Mouse (Mus musculus) intestine, embryonic 15.5 days (tissue): Measurements from ENCODE around the gene Tnfaip2. TPM values are rescaled to one million over a fixed set of nuclear protein-coding genes. Genes with fewer than 3 reads are reported as not detected.

ENCODE experiments used
- ATAC-seq: fragments of 200-750 bp; cut with Nextera tagmentation; 2 replicates; pipeline ENCODE4 v1.8.0; 2017; ENCODE audit warnings: moderate TSS enrichment, moderate library complexity
- H3K27ac ChIP-seq: fragments of 300-500 bp; sonication (generic); 2 replicates; pipeline ENCODE4 v1.5.1; 2015; ENCODE audit warnings: mild to moderate bottlenecking, inconsistent platforms
- H3K27me3 ChIP-seq: fragments of 300-500 bp; sonication (generic); replicated peaks from 2 replicates; pipeline ENCODE4 v1.6.1; 2015; ENCODE audit warnings: inconsistent platforms
- H3K36me3 ChIP-seq: fragments of 300-500 bp; sonication (generic); 2 replicates; pipeline ENCODE4 v1.6.1; 2015; ENCODE audit warnings: inconsistent platforms
- H3K4me1 ChIP-seq: fragments of 300-500 bp; sonication (generic); replicated peaks from 2 replicates; pipeline ENCODE4 v1.6.1; 2015; ENCODE audit warnings: inconsistent platforms
- H3K4me2 ChIP-seq: fragments of 300-500 bp; sonication (generic); replicated peaks from 2 replicates; pipeline ENCODE4 v1.6.1; 2015; ENCODE audit warnings: mild to moderate bottlenecking, inconsistent platforms
- H3K4me3 ChIP-seq: fragments of 300-500 bp; sonication (generic); replicated peaks from 2 replicates; pipeline ENCODE4 v1.5.1; 2015; ENCODE audit warnings: inconsistent platforms
- H3K9ac ChIP-seq: fragments of 300-500 bp; sonication (generic); 2 replicates; pipeline ENCODE4 v1.6.1; 2015; ENCODE audit warnings: inconsistent platforms
- H3K9me3 ChIP-seq: fragments of 300-500 bp; sonication (generic); 2 replicates; pipeline ENCODE4 v1.6.1; 2016; ENCODE audit warnings: inconsistent platforms
- WGBS: fragments of 180-500 bp; shearing (Covaris S2); methylation state at CpG from one replicate; pipeline ENCODE4 v1.1.7; 2015; 5-methylcytosine and 5-hydroxymethylcytosine counted together
- polyA plus RNA-seq: library from polyadenylated mRNA; unstranded; fragments of >200 nt; fragmentation: Nextera tagmentation; extraction: Ambion mirVana; gene quantifications from 2 replicates; pipeline ENCODE4 v1.2.1, GENCODE M21; 2015

Gene Tnfaip2
- polyA plus RNA-seq, 1 experiment from 2014 or later, result 5.7 TPM

GRCm38 (mm10) chr12:111471721-111472120 is 29.5 kb downstream of the Tnfaip2 start:
- Histone ChIP-seq H3K4me3 (no peak overlapping the region), H3K27ac (no peak overlapping the region), H3K27me3 (no peaks in the 10 kb centered on the region), H3K4me2 (no peak overlapping the region), H3K36me3 (no peaks in the 10 kb centered on the region), H3K9me3 (no peaks in the 10 kb centered on the region), H3K4me1 (peaks cover 11% of the 10 kb centered on the region; the same call in 1 of the 2 replicates), H3K9ac (no peak overlapping the region)
- 69% methylated on average over 3 of the region's 3 CpGs for WGBS
- no peak for ATAC-seq

- Histone ChIP-seq H3K36me3 (no peaks in the 10 kb centered on the region), H3K4me1 (peaks cover 11% of the 10 kb centered on the region; the same call in 1 of the 2 replicates), H3K4me3 (no peak overlapping the region), H3K9me3 (no peaks in the 10 kb centered on the region), H3K27ac (no peak overlapping the region), H3K4me2 (no peak overlapping the region), H3K9ac (no peak overlapping the region), H3K27me3 (no peaks in the 10 kb centered on the region)
- WGBS, result 74% methylated on average over 5 of the region's 5 CpGs
- ATAC-seq, result no peak
Observed at GRCm38 (mm10) chr12:111472886-111473285, 30.6 kb downstream of the Tnfaip2 start.

- WGBS, result 94% methylated on average over 3 of the region's 3 CpGs
- Histone ChIP-seq H3K27ac (no peak overlapping the region), H3K4me2 (no peak overlapping the region), H3K36me3 (no peaks in the 10 kb centered on the region), H3K27me3 (no peaks in the 10 kb centered on the region), H3K4me1 (peaks cover 10% of the 10 kb centered on the region; the same call in 1 of the 2 replicates), H3K9me3 (no peaks in the 10 kb centered on the region), H3K4me3 (no peak overlapping the region), H3K9ac (no peak overlapping the region)
- no peak for ATAC-seq
Observed at GRCm38 (mm10) chr12:111474384-111474783, 32.1 kb downstream of the Tnfaip2 start.

- no peaks in the 10 kb centered on the region for H3K27me3 ChIP-seq
- H3K27ac ChIP-seq, result no peak overlapping the region
- no peak overlapping the region for H3K4me3 ChIP-seq
- no peaks in the 10 kb centered on the region for H3K36me3 ChIP-seq
- H3K9me3 ChIP-seq, result no peaks in the 10 kb centered on the region
- peaks cover 9% of the 10 kb centered on the region; the same call in 1 of the 2 replicates for H3K4me1 ChIP-seq
- ATAC-seq, result no peak
- no peak overlapping the region for H3K9ac ChIP-seq
- 45% methylated on average over 8 of the region's 8 CpGs for WGBS
- no peak overlapping the region for H3K4me2 ChIP-seq
Observed at GRCm38 (mm10) chr12:111474893-111475643, 32.8 kb downstream of the Tnfaip2 start.

- Histone ChIP-seq H3K4me2 (no peak overlapping the region), H3K36me3 (no peaks in the 10 kb centered on the region), H3K27me3 (no peaks in the 10 kb centered on the region), H3K9ac (no peak overlapping the region), H3K9me3 (no peaks in the 10 kb centered on the region), H3K4me3 (no peak overlapping the region), H3K27ac (no peak overlapping the region), H3K4me1 (peaks cover 9% of the 10 kb centered on the region; the same call in 1 of the 2 replicates)
- ATAC-seq, result no peak
- 55% methylated on average over 5 of the region's 5 CpGs for WGBS
Observed at GRCm38 (mm10) chr12:111478924-111479323, 36.7 kb downstream of the Tnfaip2 start.

- WGBS, result 76% methylated on average over 2 of the region's 2 CpGs
- no peaks in the 10 kb centered on the region for H3K9me3 ChIP-seq
Observed at GRCm38 (mm10) chr12:111479917-111480316, 37.6 kb downstream of the Tnfaip2 start.

GRCm38 (mm10) chr12:111485046-111485651 is 42.9 kb downstream of the Tnfaip2 start:
- H3K27me3 ChIP-seq, result peaks cover 31% of the 10 kb centered on the region
- WGBS, result 1% methylated on average over 63 of the region's 63 CpGs
- no peaks in the 10 kb centered on the region for H3K9me3 ChIP-seq
- H3K9ac ChIP-seq, result peak overlapping the region; percentile 60
- peak overlapping the region; percentile 56 for H3K4me3 ChIP-seq
- peaks cover 13% of the 10 kb centered on the region for H3K4me1 ChIP-seq
- peak overlapping the region; percentile 80 for H3K27ac ChIP-seq
- peak; percentile 57 for ATAC-seq
- H3K4me2 ChIP-seq, result peak overlapping the region; percentile 93
- no peaks in the 10 kb centered on the region for H3K36me3 ChIP-seq

More at GRCm38 (mm10) chr12:111479917-111480316, 37.6 kb downstream of the Tnfaip2 start:
- Histone ChIP-seq H3K9ac (no peak overlapping the region), H3K4me3 (no peak overlapping the region), H3K27me3 (peaks cover 6% of the 10 kb centered on the region; the same call in 1 of the 2 replicates), H3K4me1 (peaks cover 7% of the 10 kb centered on the region), H3K27ac (no peak overlapping the region), H3K4me2 (no peak overlapping the region), H3K36me3 (no peaks in the 10 kb centered on the region)
- ATAC-seq, result no peak

GRCm38 (mm10) chr12:111485652-111486306 is 43.5 kb downstream of the Tnfaip2 start, which contains the start of gene Gm266:
Gm266 (minus strand) TSS chr12:111485823.
- peaks cover 13% of the 10 kb centered on the region for H3K4me1 ChIP-seq

GRCm38 (mm10) chr12:111486455-111486854 is 44.2 kb downstream of the Tnfaip2 start:
- Histone ChIP-seq H3K9me3 (no peaks in the 10 kb centered on the region), H3K27ac (peak overlapping the region; percentile 41; the same call in 1 of the 2 replicates), H3K4me1 (peaks cover 13% of the 10 kb centered on the region), H3K27me3 (peaks cover 31% of the 10 kb centered on the region), H3K4me3 (peak overlapping the region; percentile 56), H3K36me3 (no peaks in the 10 kb centered on the region), H3K4me2 (peak overlapping the region; percentile 93), H3K9ac (no peak overlapping the region)
- WGBS, result 8% methylated on average over 12 of the region's 12 CpGs
- no peak for ATAC-seq

More at GRCm38 (mm10) chr12:111485652-111486306, 43.5 kb downstream of the Tnfaip2 start, which contains the start of gene Gm266:
- H3K36me3 ChIP-seq, result no peaks in the 10 kb centered on the region
- H3K9ac ChIP-seq, result peak within 1 kb of the TSS; percentile 60
- peak within 1 kb of the TSS; percentile 93 for H3K4me2 ChIP-seq
- H3K27me3 ChIP-seq, result peaks cover 31% of the 10 kb centered on the region
- H3K27ac ChIP-seq, result peak within 1 kb of the TSS; percentile 80
- 1% methylated on average over 53 of the region's 58 CpGs for WGBS
- peak; percentile 91 for ATAC-seq
- H3K9me3 ChIP-seq, result no peaks in the 10 kb centered on the region
- H3K4me3 ChIP-seq, result peak within 1 kb of the TSS; percentile 56

GRCm38 (mm10) chr12:111489261-111489865 is 47.1 kb downstream of the Tnfaip2 start:
- 64% methylated on average over 11 of the region's 11 CpGs for WGBS
- Histone ChIP-seq H3K4me1 (peaks cover 13% of the 10 kb centered on the region), H3K9me3 (no peaks in the 10 kb centered on the region), H3K27me3 (peaks cover 29% of the 10 kb centered on the region), H3K36me3 (no peaks in the 10 kb centered on the region), H3K9ac (no peak overlapping the region), H3K4me3 (no peak overlapping the region), H3K4me2 (no peak overlapping the region), H3K27ac (no peak overlapping the region)
- ATAC-seq, result no peak

GRCm38 (mm10) chr12:111494931-111495330 is 52.7 kb downstream of the Tnfaip2 start:
- Histone ChIP-seq H3K9me3 (no peaks in the 10 kb centered on the region), H3K27ac (no peak overlapping the region), H3K36me3 (no peaks in the 10 kb centered on the region), H3K4me2 (no peak overlapping the region), H3K9ac (no peak overlapping the region), H3K4me3 (no peak overlapping the region), H3K27me3 (no peaks in the 10 kb centered on the region), H3K4me1 (no peaks in the 10 kb centered on the region)
- WGBS, result 67% methylated on average over 4 of the region's 4 CpGs
- ATAC-seq, result no peak

- no peak overlapping the region for H3K27ac ChIP-seq
- H3K4me1 ChIP-seq, result no peaks in the 10 kb centered on the region
- H3K27me3 ChIP-seq, result no peaks in the 10 kb centered on the region
- H3K4me2 ChIP-seq, result no peak overlapping the region
- ATAC-seq, result no peak
- WGBS, result 53% methylated on average over 2 of the region's 2 CpGs
- H3K9me3 ChIP-seq, result no peaks in the 10 kb centered on the region
- no peaks in the 10 kb centered on the region for H3K36me3 ChIP-seq
- no peak overlapping the region for H3K9ac ChIP-seq
- H3K4me3 ChIP-seq, result no peak overlapping the region
Observed at GRCm38 (mm10) chr12:111497076-111497475, 54.8 kb downstream of the Tnfaip2 start.
